Mouse (Mus musculus) activated CD4-positive, CD25-positive, alpha-beta regulatory T cell, adult 4 months (primary cell): ENCODE measurements at regions not wholly inside any gene's neighbourhood (a gene's known extent, or its start where the extent isn't known, plus 50 kb on each side); places are given as distances from the start of the nearest gene placed in this dataset.
A peak's percentile ranks its signal among the peaks of the same experiment; 100 is the strongest.
"Not testable (repeated sequence)": the region's sequence is repeated elsewhere in the genome, so short reads cannot be mapped to it uniquely, and the experiment has no call there.

Source experiments
- ATAC-seq: one replicate; pipeline ENCODE4 v1.8.0; 2017

DNA sequence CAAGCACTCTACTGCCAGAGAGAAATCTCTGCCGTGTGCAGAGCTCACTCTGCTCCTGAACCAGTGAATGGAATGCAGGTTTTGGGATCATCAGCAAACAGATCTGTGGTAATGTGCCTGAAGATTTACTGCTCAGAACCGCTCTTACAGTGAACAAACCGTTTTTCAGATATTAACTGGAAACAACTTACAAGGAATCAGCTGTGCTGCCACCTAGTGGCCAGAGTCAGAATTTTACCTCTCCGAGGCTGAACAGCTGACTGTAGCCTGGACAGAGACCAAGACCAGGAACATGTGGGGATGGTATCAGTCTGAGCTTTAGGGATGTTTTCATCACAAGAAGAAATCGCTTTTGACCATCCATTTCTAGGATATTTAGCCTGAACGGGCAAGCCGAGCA, 65.3 kb downstream of the Gm15023 start:
- ATAC-seq, result not testable (repeated sequence)

DNA sequence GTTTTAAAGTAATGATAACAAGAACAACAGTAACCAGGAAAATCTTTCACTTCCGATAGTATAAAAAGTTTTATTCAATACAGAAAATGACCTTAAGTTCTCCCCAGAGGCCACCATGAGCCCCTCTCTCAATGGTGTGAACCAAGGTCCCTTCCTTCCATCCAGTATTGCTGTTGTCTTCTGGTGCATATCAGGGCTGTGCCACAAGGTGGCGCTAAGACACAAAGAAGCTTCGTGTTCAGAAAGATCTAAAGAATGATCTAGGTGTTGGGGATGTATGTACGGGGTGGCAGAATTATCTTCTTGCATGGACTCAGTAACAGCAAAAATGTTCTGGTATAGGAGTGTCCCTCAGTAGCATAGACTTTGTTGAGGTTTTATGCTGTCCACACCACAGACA, 66.6 kb downstream of the Gm15023 start:
- not testable (repeated sequence) for ATAC-seq

DNA sequence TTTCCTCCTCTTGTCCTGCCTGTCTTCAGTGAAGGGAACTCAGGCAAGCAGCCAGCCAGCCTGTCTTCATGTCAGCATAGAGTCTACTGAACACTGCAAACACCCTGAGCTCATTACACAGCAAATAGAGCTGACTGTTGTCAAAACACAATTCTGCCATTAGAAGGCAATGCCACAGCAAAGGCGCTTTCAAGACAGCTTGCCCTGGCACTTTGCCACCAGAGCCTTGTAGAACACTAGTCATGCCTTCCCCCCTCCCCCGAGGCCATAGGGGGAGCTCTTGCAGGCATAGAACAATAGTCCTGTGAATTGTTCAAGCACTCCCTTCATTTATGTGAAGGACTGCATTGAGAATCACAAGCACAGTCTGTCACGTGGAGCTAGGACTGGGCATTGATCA, 75.8 kb downstream of the Gm15023 start:
- ATAC-seq, result no peak

DNA sequence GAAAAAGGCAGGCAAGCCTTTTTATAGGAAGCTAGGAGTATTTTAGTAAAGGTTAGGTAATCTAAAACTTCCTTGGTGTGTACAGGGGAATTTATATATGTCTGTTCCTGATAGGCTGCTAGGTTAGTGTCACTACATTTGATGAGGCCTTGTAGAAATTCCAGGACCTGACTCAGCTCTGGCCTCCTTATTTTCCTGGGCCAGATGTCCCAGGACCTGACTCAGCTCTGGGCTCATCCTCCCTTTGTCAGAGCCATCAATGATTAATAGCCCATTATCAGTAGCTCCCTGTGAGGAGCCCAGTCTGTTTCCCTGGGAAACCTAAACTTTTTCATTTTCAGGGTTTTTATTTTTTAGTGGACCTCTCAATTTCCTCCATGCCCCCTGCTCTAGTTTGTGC, 79.3 kb downstream of the Gm15023 start:
- no peak for ATAC-seq

DNA sequence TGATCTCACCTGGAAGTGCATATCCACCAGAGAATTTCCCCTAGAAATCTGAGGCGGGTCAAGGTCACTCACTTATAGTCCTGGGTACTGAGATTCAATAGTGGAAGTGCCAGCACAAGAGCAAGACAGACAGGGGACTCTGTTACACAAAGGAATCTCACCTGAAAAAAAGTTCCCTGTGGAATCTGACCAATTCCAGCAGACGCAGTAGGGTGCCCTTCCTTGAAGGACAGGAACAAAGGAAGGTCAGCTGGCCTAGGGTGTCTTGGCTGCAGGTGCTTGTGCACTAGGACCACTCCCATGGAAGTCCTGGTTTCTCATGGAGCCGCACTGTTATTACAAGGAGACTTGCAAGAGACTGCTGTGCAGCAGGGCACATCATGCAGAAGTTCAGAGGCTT, 81.2 kb downstream of the Gm15023 start:
- no peak for ATAC-seq

DNA sequence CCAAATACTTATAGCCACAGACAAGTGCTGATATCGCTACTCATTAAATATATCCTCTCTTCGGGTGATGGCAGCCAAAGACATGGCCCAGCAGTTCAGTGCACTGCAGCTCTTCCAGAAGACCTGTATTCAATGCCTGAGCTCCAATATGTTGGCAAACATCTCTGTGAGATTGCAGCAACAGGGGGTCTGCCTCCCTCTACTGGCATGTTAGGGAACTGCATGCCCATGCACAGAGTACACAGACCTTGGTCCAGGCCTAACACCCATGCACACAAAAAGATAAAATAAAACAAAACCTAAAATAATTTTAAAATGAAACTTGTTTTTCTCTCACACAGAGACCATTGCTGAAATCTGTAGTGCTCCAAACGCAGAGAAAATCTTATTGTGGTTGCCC, 82.1 kb upstream of the Zmat1 start:
- ATAC-seq, result peak; percentile 59

DNA sequence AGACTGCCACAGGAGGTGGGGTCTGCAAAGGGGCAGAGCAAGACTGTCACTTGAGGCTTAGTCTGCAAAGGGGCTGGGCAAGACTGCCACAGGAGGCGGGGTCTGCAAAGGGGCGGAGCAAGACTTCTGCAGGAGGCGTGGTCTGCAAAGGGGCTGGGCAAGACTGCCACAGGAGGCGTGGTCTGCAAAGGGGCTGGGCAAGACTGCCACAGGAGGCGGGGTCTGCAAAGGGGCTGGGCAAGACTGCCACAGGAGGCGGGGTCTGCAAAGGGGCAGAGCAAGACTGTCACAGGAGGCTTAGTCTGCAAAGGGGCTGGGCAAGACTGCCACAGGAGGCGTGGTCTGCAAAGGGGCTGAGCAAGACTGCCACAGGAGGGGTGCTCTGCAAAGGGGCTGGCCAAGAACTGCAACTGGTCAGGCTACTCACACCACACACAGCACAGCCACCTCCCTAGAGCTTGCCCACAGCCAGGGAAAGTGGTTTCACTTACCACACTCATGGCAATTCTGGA, 78.1 kb upstream of the Zmat1 start:
- not testable (repeated sequence) for ATAC-seq

DNA sequence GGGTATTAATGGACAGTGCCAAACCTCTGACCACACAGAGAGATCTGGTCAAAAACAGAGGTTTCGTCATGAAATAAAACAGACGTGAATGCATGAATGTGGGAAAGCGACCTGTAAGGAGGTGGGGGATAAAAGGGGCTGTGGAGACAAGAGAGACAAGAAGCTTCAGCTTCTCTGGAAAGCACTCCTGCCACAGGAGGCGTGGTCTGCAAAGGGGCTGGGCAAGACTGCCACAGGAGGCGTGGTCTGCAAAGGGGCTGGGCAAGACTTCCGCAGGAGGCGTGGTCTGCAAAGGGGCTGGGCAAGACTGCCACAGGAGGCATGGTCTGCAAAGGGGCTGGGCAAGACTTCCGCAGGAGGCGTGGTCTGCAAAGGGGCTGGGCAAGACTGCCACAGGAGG, 77.6 kb upstream of the Zmat1 start:
- not testable (repeated sequence) for ATAC-seq

DNA sequence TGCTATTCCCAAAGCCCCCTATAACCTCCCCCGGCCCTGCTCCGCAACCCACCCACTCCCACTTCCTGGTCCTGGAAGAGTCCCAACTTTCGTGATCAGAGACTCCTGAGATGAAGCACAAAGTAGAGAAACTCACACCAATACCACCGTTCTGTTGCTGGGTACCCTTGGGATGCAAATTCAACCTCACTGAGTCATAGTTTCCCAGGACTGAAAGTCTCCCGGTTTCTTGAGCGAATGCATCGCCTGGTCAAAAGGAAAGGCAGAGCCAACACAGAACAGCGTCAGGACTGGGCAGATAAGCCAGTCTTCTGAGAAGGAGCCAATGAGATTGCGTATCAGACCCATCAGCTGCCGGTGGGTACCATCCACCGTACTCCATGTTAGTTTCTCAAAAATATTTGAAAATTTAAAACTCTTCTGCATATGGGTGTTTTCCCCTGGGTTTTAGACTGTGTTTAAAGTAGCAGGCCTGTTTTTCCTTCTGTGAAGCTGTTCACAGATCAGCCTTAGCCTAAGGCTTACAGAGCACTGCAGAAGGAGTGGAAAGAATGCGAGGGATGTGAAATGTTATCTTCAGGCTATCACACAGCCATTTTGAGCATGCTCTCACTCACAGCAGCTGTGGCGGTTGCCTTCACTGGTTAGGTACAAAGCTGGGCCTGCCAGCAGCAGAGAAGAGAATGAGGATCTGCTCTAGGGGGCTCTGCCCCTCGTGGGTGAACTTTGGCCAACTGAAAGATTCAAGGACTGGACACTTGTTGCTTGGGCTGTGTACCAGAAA, 77.0 kb upstream of the Zmat1 start:
- ATAC-seq, result not testable (repeated sequence)

DNA sequence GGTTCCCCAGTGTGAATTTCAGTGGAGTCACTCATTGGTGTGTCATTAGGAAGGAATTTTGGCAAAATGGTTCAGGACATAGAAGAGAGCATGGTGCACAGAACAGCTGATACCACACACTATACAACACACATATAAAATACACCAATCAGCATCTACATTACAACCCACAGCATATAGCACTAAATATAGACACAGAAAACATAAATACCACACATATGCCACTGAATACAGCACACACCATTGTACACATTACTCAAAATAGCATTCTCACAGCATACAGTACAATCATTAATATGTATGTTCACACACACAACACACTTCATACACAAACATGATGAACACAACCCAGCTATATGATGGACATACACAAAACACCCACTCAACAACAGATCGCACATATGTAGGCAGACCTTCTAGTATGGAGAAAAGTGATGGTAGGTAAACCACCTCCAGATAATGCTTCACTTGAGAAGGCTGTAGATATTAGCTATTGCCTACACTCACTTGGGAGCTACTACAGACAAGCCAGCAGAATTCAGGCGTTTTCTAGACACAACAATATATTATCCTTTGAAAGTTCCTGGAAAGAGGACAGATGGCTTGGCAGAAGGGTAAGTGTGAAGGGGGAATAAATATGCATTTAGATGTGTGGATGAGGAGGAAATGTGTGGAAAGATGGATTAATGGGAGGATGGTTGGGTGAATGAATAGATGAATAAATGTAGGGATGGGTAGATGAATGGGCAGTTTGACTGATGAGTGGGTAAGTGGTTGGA, 71.6 kb upstream of the Zmat1 start:
- ATAC-seq, result no peak

DNA sequence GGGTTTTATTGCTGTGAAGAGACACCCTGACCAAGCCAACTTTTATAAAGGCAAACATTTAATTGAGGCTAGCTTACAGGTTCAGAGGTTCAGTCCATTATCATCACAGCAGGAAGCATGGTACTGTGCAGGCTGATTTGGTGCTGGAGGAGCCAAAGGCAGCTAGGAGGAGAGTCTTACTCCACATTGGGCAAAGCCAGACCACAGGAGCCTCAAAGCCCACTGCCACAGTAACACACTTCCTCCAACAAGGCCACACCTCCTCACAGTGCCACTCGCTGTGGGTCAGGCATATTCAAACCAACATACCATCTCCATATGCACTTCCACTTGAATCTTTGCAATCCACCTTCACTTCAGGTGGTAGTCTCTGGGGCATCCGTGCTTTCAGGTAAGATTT, 70.4 kb upstream of the Zmat1 start:
- no peak for ATAC-seq

DNA sequence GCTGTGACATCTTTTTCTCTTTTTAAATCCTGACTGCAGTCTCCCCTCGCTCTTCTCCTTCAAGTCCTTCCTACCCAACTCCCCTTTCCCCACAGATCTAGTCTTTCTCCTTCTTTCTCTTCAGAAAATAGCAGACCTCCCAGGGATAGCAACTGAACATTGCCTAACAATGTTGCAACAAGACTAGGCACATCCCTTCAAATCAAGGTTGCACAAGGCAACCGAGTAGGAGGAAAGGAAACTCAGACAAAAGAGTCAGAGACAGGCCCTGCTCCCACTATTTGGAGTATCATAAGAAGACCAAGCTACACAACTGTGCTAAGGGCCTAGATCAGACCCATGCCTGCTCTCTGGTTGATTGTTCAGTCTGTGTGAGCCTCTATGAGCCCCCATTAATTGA, 66.9 kb upstream of the Zmat1 start:
- no peak for ATAC-seq

DNA sequence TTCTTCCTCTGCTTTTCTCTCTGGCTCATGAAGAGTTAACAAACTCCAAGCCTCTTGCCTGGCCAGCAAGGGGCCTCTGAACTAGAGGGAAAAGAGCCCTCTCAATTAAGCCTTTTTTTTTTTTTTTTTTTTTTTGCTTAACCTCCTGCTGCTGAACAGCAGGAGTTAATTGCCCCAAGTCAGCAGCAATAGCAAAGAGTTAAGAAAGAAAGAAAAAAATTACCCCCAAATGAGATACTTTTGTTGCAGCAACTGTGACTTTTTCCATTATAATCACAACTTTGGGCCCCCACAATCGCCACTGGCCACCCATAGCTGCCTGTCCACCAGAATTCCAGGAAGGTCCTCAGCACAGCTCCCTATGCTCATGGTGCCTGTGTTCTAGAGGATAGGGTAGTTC, 60.4 kb upstream of the Zmat1 start:
- ATAC-seq, result no peak

DNA sequence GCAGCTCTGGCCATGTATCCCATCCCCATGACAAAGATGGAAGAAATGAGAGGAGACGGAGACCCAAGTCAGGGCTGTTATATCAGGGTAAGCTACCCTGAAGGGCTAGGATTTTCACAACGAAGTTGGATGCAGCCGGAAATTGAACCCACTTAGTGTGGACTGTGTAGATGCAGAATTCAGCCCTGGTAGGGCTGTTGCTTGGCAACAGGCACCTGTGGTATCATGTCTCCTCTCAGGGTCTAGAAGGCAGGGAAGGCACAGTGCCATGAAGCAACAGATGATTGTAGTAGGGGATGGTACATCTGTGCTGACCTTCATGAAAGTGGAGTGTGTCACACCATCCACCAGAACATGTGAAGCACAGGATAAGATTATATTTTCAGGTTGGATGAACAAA, 51.2 kb upstream of the Zmat1 start:
- ATAC-seq, result no peak

DNA sequence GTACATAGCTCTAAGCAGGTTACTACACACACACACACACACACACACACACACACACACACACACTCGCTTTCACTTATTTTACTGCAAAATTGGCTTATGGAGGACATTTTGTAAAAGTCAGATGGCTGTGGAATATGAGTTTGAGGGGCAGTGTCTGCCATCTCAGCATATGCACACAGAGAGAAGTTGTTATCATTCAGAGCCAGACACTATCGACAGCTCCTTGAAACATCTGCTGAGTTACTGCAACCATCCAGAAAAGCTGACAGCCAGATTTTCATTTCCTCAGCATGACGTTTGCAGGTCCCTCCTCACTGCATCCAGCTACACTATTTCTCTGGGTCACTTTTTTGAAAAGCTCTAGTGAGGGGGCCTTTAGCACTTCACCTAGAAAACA, 49.9 kb upstream of the Zmat1 start:
- ATAC-seq, result no peak
